ENCODE assay signal across 8 mouse cellular contexts in the genomic region with DNA sequence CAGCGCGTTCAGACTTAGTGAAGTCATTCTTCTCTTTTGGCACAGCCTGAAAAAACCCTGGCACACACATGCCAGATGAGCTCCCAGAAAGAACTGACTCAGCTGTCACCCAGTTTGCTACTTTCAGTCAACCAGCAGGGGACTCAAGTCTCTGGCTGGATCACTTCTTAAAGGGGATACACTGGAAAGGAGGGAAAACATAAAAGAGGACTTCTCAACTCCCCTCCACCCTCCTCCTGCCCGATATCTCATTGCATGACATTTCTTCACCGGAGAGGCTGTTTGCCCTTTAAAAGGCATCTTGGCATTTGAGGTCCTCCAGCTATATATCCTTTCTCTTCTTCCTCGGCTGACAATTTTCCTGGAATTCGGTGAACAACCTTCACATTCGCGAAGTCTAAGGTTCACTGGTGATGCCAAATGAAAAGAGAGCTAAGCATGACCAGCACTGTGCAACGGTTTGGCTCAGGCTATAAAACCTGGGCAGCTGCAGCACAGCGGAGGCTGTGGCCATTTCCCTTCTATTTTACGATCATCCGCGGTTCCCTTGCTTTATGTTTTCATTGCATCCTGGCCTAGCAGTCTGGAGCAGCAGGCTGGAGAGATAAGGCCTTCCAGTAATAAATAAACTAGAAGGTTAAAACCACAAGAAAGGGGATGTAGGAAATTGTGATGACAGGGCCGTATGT.
DNase-seq lines count a peak whose midpoint lies in the region; ATAC-seq and TF ChIP-seq lines count a peak whose summit lies in the region.

No protein-coding gene starts in this region.

- no peak for DNase-seq in forebrain, embryonic 11.5 days (ENCODE audit: low spot score)
- peak; percentile 5 to 35 for DNase-seq in left cerebral cortex, postnatal 14 days (ENCODE audit: low spot score in 2 of 2)
- DNase-seq in left cerebral cortex, postnatal 36 days (ENCODE audit: low spot score in 2 of 2): no peak
- DNase-seq in cerebellum, postnatal 25 days: peak; percentile 42 to 50
- peak; percentile 11 for DNase-seq in liver
- DNase-seq in natural killer cell, adult 2 months (ENCODE audit: low spot score in 2 of 2): no peak
- no peak for DNase-seq in lung, adult 2 months

- H3K27ac ChIP-seq in forebrain, embryonic 13.5 days: no peak overlapping the region
- no peak overlapping the region for H3K27ac ChIP-seq in forebrain, embryonic 11.5 days (ENCODE audit: low read depth, low read length)

- TF ChIP-seq POLR2A in lung, adult 2 months (IDR thresholded peaks at IDR 0.05; ENCODE audit: borderline replicate concordance, extremely low read depth, low read depth, low read length): no peak

- H3K4me3 ChIP-seq in forebrain, embryonic 13.5 days: no peak overlapping the region
- no peak overlapping the region for H3K4me3 ChIP-seq in forebrain, embryonic 11.5 days (ENCODE audit: low read depth, low read length)
- H3K4me3 ChIP-seq in lung, adult 2 months (replicated peaks; ENCODE audit: extremely low read depth, low read depth, low read length): no peak overlapping the region

- 0 out of 2 replicates have a peak, but pooled peaks cover 3% of the 10 kb centered on the region for H3K4me1 ChIP-seq in forebrain, embryonic 13.5 days
- H3K4me1 ChIP-seq in forebrain, embryonic 11.5 days (replicated peaks; ENCODE audit: control insufficient read depth, insufficient read depth, low read length): no peaks in the 10 kb centered on the region
- H3K4me1 ChIP-seq in lung, adult 2 months (ENCODE audit: control insufficient read depth, insufficient read depth, low read length): no peaks in the 10 kb centered on the region

- no peaks in the 10 kb centered on the region for H3K27me3 ChIP-seq in forebrain, embryonic 13.5 days
- H3K27me3 ChIP-seq in forebrain, embryonic 11.5 days (ENCODE audit: control insufficient read depth, insufficient read depth, low read length): no peaks in the 10 kb centered on the region

- TF ChIP-seq CTCF in lung, adult 2 months (IDR thresholded peaks at IDR 0.05; ENCODE audit: insufficient read depth, low read length): no peak

- no peaks in the 10 kb centered on the region for H3K36me3 ChIP-seq in forebrain, embryonic 13.5 days (ENCODE audit: poor library complexity, severe bottlenecking)
- H3K36me3 ChIP-seq in forebrain, embryonic 11.5 days (ENCODE audit: control insufficient read depth, insufficient read depth, low read length): no peaks in the 10 kb centered on the region

- intact Hi-C loops in left cerebral cortex, postnatal 14 days (cut with DNase I): no loop called here
- intact Hi-C loops in left cerebral cortex, postnatal 36 days (cut with DNase I): no loop called here

- peak; percentile 57; the same call in 1 of the 2 replicates for ATAC-seq in forebrain, embryonic 13.5 days
- ATAC-seq in forebrain, embryonic 11.5 days (replicated peaks; ENCODE audit: low FRiP score): no peak

- H3K9ac ChIP-seq in forebrain, embryonic 13.5 days: no peak overlapping the region
- no peak overlapping the region for H3K9ac ChIP-seq in forebrain, embryonic 11.5 days (ENCODE audit: low read length)

- H3K9me3 ChIP-seq in forebrain, embryonic 13.5 days (replicated peaks): no peaks in the 10 kb centered on the region
- no peaks in the 10 kb centered on the region for H3K9me3 ChIP-seq in forebrain, embryonic 11.5 days (ENCODE audit: control insufficient read depth, low read length)

- H3K4me2 ChIP-seq in forebrain, embryonic 13.5 days: no peak overlapping the region
- H3K4me2 ChIP-seq in forebrain, embryonic 11.5 days (ENCODE audit: low read depth, low read length, severe bottlenecking): no peak overlapping the region

- 80% methylated on average over 14 of the region's 14 CpGs for WGBS in forebrain, embryonic 13.5 days
- 86% methylated on average over 14 of the region's 14 CpGs for WGBS in forebrain, embryonic 11.5 days
- WGBS in lung, adult 2 months: 31% methylated on average over 14 of the region's 14 CpGs

Comparison
In these comparisons a context has a peak if more than half of its experiments do, and no peak if none do; other contexts are left out.
1. DNase-seq: peak in left cerebral cortex, postnatal 14 days (2 of 2), cerebellum, postnatal 25 days (2 of 2) and liver (single experiment); none in forebrain, embryonic 11.5 days (single experiment), left cerebral cortex, postnatal 36 days (0 of 2), natural killer cell, adult 2 months (0 of 2) and lung, adult 2 months (single experiment).